In the genomic region with DNA sequence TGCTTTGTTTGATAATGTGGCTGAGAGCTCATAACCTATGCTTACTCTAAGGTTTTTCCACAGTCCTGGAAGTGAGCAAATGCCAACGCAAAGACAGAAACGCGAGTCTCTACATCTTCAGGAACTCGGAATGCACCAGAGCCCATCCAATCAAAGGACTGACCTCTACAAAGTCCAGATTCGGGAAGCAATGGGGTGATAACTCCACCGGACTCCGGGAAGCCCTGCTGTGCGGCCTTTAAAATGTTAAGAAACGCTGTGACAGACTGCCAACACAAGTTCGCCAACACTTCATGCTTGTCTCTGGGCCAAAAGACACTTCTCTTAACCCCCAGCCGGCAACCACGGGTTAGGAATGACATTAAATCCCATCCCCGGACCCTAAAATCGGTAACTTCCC, we compare ENCODE assay signal across 7 mouse cellular contexts. TPM values are rescaled to one million over a fixed set of nuclear protein-coding genes. Genes with fewer than 3 reads are reported as not detected.
DNase-seq lines count a peak whose midpoint lies in the region; ATAC-seq lines count a peak whose summit lies in the region.

No protein-coding gene starts in this region.

- H3K4me2 ChIP-seq in hindbrain, embryonic 11.5 days (replicated peaks; ENCODE audit: low read depth, low read length), result peak overlapping the region; percentile 61
- peak overlapping the region; percentile 94 for H3K4me2 ChIP-seq in limb, embryonic 13.5 days (replicated peaks)
- H3K4me2 ChIP-seq in midbrain, embryonic 16.5 days (ENCODE audit: low read length), result peak overlapping the region; percentile 96

- WGBS in hindbrain, embryonic 11.5 days, result 3% methylated on average over 14 of the region's 14 CpGs
- under 1% methylated on average over 14 of the region's 14 CpGs for WGBS in limb, embryonic 13.5 days
- 2% methylated on average over 14 of the region's 14 CpGs for WGBS in midbrain, embryonic 16.5 days

- peak; percentile 13 for DNase-seq in ES-CJ7 (ENCODE audit: low read depth, low spot score)
- DNase-seq in R1 (ENCODE audit: low read depth, low spot score), result peak; percentile 45
- no peak for DNase-seq in hindbrain, embryonic 11.5 days (ENCODE audit: low spot score)
- no peak for DNase-seq in layer of hippocampus, adult 9-10 months (ENCODE audit: low spot score)
- DNase-seq in left cerebral cortex, adult 18-20 months (ENCODE audit: low spot score in 2 of 2), result no peak

- no peak for ATAC-seq in hindbrain, embryonic 11.5 days (ENCODE audit: low FRiP score)
- peak; percentile 30; the same call in 1 of the 2 replicates for ATAC-seq in limb, embryonic 13.5 days (ENCODE audit: low FRiP score, low read depth)
- ATAC-seq in midbrain, embryonic 16.5 days, result no peak

- peaks cover 7% of the 10 kb centered on the region; the same call in 1 of the 2 replicates for H3K27me3 ChIP-seq in hindbrain, embryonic 11.5 days (ENCODE audit: control insufficient read depth, insufficient read depth, low read length)
- peaks cover 14% of the 10 kb centered on the region; the same call in 1 of the 2 replicates for H3K27me3 ChIP-seq in limb, embryonic 13.5 days
- peaks cover 4% of the 10 kb centered on the region; the same call in 1 of the 2 replicates for H3K27me3 ChIP-seq in midbrain, embryonic 16.5 days (ENCODE audit: control insufficient read depth, insufficient read depth, low read depth, low read length)

- H3K4me3 ChIP-seq in hindbrain, embryonic 11.5 days (ENCODE audit: low read depth, low read length), result peak overlapping the region; percentile 32
- peak overlapping the region; percentile 56 for H3K4me3 ChIP-seq in limb, embryonic 13.5 days
- peak overlapping the region; percentile 48 for H3K4me3 ChIP-seq in midbrain, embryonic 16.5 days (ENCODE audit: low read depth, low read length)

- no peak overlapping the region for H3K27ac ChIP-seq in hindbrain, embryonic 11.5 days (ENCODE audit: low read depth, low read length)
- no peak overlapping the region for H3K27ac ChIP-seq in limb, embryonic 13.5 days
- H3K27ac ChIP-seq in midbrain, embryonic 16.5 days (ENCODE audit: low read length), result no peak overlapping the region

- H3K36me3 ChIP-seq in hindbrain, embryonic 11.5 days (ENCODE audit: control insufficient read depth, insufficient read depth, low read length), result no peaks in the 10 kb centered on the region
- no peaks in the 10 kb centered on the region for H3K36me3 ChIP-seq in limb, embryonic 13.5 days
- H3K36me3 ChIP-seq in midbrain, embryonic 16.5 days (ENCODE audit: control insufficient read depth, insufficient read depth, low read length), result no peaks in the 10 kb centered on the region

- H3K9me3 ChIP-seq in hindbrain, embryonic 11.5 days (ENCODE audit: control insufficient read depth, low read length), result no peaks in the 10 kb centered on the region
- H3K9me3 ChIP-seq in limb, embryonic 13.5 days, result no peaks in the 10 kb centered on the region
- no peaks in the 10 kb centered on the region for H3K9me3 ChIP-seq in midbrain, embryonic 16.5 days (replicated peaks; ENCODE audit: control insufficient read depth, low read length, poor library complexity, severe bottlenecking)

- H3K4me1 ChIP-seq in hindbrain, embryonic 11.5 days (replicated peaks; ENCODE audit: control insufficient read depth, insufficient read depth, low read length), result no peaks in the 10 kb centered on the region
- H3K4me1 ChIP-seq in limb, embryonic 13.5 days, result peaks cover 10% of the 10 kb centered on the region; the same call in 1 of the 2 replicates
- peaks cover 10% of the 10 kb centered on the region; the same call in 1 of the 2 replicates for H3K4me1 ChIP-seq in midbrain, embryonic 16.5 days (ENCODE audit: control insufficient read depth, insufficient read depth, low read length)

- H3K9ac ChIP-seq in hindbrain, embryonic 11.5 days (ENCODE audit: low read depth, low read length), result 0 out of 2 replicates have a peak overlapping the region, but pooled peaks have one; percentile 11
- H3K9ac ChIP-seq in limb, embryonic 13.5 days, result peak overlapping the region; percentile 55
- H3K9ac ChIP-seq in midbrain, embryonic 16.5 days (ENCODE audit: low read depth, low read length), result peak overlapping the region; percentile 27

RNA-seq across cellular contexts. Expression of gene Mctp2, which starts 0.4 kb away (rescaled TPM):
- 0.12 and 0.27 TPM in 2 replicates for polyA plus RNA-seq in hindbrain, embryonic 11.5 days (2014; fragmentation: Nextera tagmentation; extraction: Ambion mirVana)
- polyA plus RNA-seq in limb, embryonic 13.5 days (2015; fragmentation: Nextera tagmentation; extraction: Ambion mirVana), result 0.86 and 0.97 TPM in 2 replicates
- 0.25 and 0.34 TPM in 2 replicates for polyA plus RNA-seq in midbrain, embryonic 16.5 days (2015; fragmentation: Nextera tagmentation; extraction: Ambion mirVana)
- 1 to 10 TPM; 1.2 to 1.5 TPM for total RNA-seq in left cerebral cortex, adult 18-20 months (2021)

Comparison
In these comparisons a context has a peak if more than half of its experiments do, and no peak if none do; other contexts are left out.
1. DNase-seq: peak in ES-CJ7 (single experiment) and R1 (single experiment); none in hindbrain, embryonic 11.5 days (single experiment), layer of hippocampus, adult 9-10 months (single experiment) and left cerebral cortex, adult 18-20 months (0 of 2).
2. Peak in every context shown above with its lines, with median percentiles within 50 percentile points of each other: H3K4me2 ChIP-seq, H3K4me3 ChIP-seq and H3K9ac ChIP-seq.